Mouse (Mus musculus): ENCODE results near the gene Sncg.

The Sncg gene

GRCm38 (mm10) chr14:34375941-34376340, 1.4 kb upstream of the Sncg start:
- no peak for TF ChIP-seq GATA4 (IDR thresholded peaks at IDR 0.05; ENCODE audit: insufficient replicate concordance, low read length)

GRCm38 (mm10) chr14:34375415-34375904, 871 bp upstream of the Sncg start, which contains the start of gene Mmrn2:
Gene Mmrn2 (plus strand): TSS chr14:34375465.
- no peak for TF ChIP-seq GATA4 (IDR thresholded peaks at IDR 0.05; ENCODE audit: insufficient replicate concordance, low read length)

- no peak for TF ChIP-seq GATA4 (IDR thresholded peaks at IDR 0.05; ENCODE audit: insufficient replicate concordance, low read length)
Measured at GRCm38 (mm10) chr14:34373581-34373980, 1.0 kb downstream of the Sncg start.

- no peak for TF ChIP-seq GATA4 (IDR thresholded peaks at IDR 0.05; ENCODE audit: insufficient replicate concordance, low read length)
Measured at GRCm38 (mm10) chr14:34372646-34373045, 1.9 kb downstream of the Sncg start.

- TF ChIP-seq GATA4 (IDR thresholded peaks at IDR 0.05; ENCODE audit: insufficient replicate concordance, low read length), result no peak
Measured at GRCm38 (mm10) chr14:34371763-34372162, 2.8 kb downstream of the Sncg start.

DNA sequence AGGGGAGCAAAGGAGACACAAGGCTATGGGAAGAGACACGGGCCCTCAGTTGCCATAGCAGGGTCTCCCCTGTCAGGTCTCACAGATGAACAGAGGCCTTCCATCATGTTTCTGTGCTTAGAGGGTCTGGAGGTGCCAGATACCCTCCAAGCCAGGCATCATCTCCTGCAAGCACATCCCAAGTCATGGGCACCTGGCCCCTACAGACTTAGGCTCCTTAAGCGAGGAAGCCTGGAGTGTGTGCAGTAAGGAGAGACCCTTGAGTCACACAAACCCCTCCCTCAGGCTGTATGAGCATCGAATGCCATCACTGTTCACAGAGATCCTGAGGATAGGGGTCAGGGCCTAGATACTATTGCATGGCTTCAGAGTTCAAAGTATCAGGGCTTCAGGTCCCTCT, 3.7 kb downstream of the Sncg start:
- TF ChIP-seq GATA4 (IDR thresholded peaks at IDR 0.05; ENCODE audit: insufficient replicate concordance, low read length), result no peak

DNA sequence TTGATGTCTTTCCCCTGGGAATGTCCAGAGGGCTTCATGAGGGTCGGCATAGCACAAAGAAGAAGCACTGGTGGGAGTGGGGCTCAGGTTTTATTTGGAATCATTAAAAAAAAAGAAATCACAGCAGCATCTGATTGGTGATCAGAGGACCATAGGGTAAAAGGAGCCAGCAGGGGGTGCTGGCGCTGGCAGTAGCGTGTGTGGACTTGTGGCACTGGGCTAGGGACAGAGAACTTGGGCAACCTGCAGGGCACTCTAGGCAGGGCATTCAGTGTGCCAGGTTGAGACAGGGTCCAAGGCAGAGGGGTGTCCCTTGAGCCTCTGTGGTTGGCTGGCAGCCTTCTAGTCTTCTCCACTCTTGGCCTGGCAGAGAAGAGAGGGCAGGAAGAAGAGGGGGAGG, 4.4 kb downstream of the Sncg start:
- TF ChIP-seq GATA4 (IDR thresholded peaks at IDR 0.05; ENCODE audit: insufficient replicate concordance, low read length), result no peak

GRCm38 (mm10) chr14:34365147-34365507, 9.5 kb downstream of the Sncg start:
- no peak for TF ChIP-seq GATA4 (IDR thresholded peaks at IDR 0.05; ENCODE audit: insufficient replicate concordance, low read length)

- TF ChIP-seq GATA4 (IDR thresholded peaks at IDR 0.05; ENCODE audit: insufficient replicate concordance, low read length), result no peak
Measured at GRCm38 (mm10) chr14:34363490-34364253, 10.9 kb downstream of the Sncg start.

GRCm38 (mm10) chr14:34362726-34363445, 11.7 kb downstream of the Sncg start:
- no peak for TF ChIP-seq GATA4 (IDR thresholded peaks at IDR 0.05; ENCODE audit: insufficient replicate concordance, low read length)

GRCm38 (mm10) chr14:34362135-34362534, 12.5 kb downstream of the Sncg start:
- no peak for TF ChIP-seq GATA4 (IDR thresholded peaks at IDR 0.05; ENCODE audit: insufficient replicate concordance, low read length)

GRCm38 (mm10) chr14:34360251-34360650, 14.3 kb downstream of the Sncg start:
- no peak for TF ChIP-seq GATA4 (IDR thresholded peaks at IDR 0.05; ENCODE audit: insufficient replicate concordance, low read length)

GRCm38 (mm10) chr14:34359676-34360244, 14.8 kb downstream of the Sncg start:
- TF ChIP-seq GATA4 (IDR thresholded peaks at IDR 0.05; ENCODE audit: insufficient replicate concordance, low read length), result no peak

DNA sequence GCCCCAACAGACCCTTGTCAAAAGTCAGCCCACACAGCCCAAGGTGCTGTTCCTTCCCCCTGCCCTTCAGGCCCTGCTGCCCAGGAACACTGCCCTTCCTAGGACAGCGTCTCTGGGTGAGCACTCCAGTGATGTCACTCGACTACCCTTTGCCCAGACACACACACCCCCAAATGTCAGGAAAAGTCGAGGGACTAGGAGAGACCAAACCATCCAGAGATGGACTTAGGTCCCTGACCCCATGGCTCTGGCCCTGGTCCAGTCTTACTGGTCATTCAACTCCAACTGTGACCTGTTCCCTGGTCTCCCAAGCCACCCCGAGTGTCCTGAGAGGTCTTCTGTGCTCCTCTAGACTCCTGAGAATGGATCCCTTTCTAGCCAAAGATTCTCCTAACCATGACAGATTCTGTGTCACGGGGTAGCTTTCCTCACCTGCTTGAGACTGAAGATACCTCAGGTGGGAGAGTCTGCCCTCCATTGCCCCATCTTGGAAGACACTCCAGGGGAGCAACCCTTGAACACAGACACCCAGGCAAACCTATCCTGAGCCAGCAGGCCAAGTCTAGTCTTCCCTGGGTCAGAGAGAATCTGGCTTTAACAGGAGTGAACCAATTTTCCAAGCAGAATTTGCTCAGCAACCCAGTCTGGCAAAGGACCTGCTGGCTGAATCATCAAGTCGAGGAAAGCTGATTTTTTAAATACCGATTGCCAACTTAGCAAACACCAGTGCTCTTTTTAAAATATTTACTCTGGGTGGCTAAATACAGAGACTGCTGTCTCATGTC, 16.7 kb downstream of the Sncg start:
- TF ChIP-seq GATA4 (IDR thresholded peaks at IDR 0.05; ENCODE audit: insufficient replicate concordance, low read length), result no peak

GRCm38 (mm10) chr14:34355301-34355700, 19.3 kb downstream of the Sncg start, which contains the start of gene Fam25c:
Gene Fam25c (minus strand): TSS chr14:34355433.
- TF ChIP-seq GATA4 (IDR thresholded peaks at IDR 0.05; ENCODE audit: insufficient replicate concordance, low read length), result no peak; the same call in 1 of the 2 replicates

Measured in liver, adult (tissue).